Mouse (Mus musculus) olfactory bulb, adult 2 months (tissue): ENCODE measurements around the gene I830077J02Rik.

ENCODE experiments used
- CTCF ChIP-seq: fragments of 200-500 bp; IDR thresholded peaks from 2 replicates; pipeline ENCODE4 v1.5.1; 2012; ENCODE audit warnings: low read depth, mild to moderate bottlenecking, low read length, moderate library complexity; ENCODE audit not compliant: insufficient read depth
- POLR2A ChIP-seq: fragments of 200-500 bp; IDR thresholded peaks from 2 replicates; pipeline ENCODE4 v1.6.1; 2012; ENCODE audit warnings: mild to moderate bottlenecking, low read depth, low read length, moderate library complexity; ENCODE audit not compliant: insufficient read depth

GRCm38 (mm10) chr3:105878751-105879150 lies 53.7 kb downstream of the I830077J02Rik start:
- no peak for TF ChIP-seq POLR2A
- no peak for TF ChIP-seq CTCF
